Mouse (Mus musculus) c-Kit-positive CD71-positive TER-119-negative erythroid progenitor cells, embryonic 14.5 days (primary cell): ENCODE data around the gene Hc.

Source experiments
- DNase-seq: peaks from one replicate; pipeline ENCODE4 v3.0.0-alpha.2; 2013; ENCODE audit warnings: low read depth

Gene Hc

DNA sequence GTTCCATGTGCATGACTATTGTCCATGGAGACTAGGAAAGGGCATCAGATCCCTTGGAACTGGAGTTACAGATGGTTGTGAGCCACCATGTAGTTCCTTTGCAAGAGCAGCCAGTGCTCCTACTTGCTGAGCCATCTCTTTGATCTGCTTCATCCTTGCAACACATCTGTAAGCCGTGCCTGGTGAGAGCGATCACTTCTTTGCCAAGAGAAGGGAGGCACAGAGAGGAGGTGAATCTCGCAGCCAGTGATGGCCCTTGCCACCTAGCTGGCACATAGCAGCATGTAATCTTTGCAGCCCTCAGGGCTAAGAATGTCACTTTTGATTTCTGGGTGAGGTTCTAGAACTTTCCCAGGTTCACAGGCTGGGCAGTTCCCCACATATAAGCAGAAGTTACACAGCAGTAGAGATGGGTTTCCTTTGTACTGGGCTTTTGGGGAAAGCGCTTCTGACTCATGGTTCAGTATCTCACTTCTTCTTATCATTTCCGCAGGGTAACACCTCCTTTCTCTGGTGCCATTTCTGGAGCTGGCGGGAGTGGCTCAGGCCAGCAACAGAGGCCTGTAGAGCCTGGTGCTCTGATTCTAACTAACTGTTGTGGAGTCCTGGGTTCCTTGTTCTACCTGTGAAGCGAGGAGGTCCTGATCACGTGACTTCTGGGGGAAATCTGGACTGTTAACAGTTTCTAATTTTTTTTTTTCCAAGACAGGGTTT lies 84.1 kb downstream of the Hc start:
- DNase-seq = peak; percentile 14

DNA sequence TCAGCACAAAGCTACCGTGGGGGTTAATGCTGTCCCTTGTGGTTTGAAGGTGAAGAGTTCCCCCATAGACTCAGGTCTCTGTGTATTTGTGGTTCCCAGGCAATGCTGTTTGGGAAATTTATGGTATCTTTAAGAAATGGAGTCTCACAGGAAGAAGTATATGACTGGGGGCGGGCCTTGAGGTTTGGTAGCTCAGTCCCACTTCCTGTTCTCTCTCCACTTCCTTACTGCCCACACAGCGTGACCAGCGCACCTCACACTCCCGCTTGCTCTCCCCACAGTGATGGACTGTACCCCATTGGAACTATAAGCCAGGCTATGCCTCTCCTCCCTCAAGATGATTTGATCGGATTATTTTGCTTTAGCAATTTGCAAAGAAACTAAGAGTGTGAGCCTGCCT lies 84.8 kb downstream of the Hc start:
- no peak for DNase-seq

DNA sequence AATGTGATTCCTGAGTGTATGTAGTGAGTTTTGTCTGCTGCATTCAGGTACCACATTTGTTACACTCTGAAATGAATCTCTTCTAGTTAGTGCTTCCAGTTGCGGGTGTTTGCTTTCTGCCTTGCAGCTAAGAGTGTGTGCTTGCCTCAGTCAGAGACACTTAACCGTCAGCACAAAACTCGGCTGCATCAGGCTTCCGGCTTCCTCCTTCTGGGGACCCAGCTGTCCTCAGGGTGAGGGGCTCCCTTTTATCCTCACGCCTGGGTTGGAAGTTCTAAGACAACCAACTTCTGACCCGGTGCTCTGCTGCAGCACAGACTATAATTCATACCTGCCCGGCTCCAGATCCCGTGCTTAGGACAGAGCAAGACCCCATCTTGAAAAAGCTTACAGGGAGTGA lies 88.2 kb downstream of the Hc start:
- DNase-seq = no peak

DNA sequence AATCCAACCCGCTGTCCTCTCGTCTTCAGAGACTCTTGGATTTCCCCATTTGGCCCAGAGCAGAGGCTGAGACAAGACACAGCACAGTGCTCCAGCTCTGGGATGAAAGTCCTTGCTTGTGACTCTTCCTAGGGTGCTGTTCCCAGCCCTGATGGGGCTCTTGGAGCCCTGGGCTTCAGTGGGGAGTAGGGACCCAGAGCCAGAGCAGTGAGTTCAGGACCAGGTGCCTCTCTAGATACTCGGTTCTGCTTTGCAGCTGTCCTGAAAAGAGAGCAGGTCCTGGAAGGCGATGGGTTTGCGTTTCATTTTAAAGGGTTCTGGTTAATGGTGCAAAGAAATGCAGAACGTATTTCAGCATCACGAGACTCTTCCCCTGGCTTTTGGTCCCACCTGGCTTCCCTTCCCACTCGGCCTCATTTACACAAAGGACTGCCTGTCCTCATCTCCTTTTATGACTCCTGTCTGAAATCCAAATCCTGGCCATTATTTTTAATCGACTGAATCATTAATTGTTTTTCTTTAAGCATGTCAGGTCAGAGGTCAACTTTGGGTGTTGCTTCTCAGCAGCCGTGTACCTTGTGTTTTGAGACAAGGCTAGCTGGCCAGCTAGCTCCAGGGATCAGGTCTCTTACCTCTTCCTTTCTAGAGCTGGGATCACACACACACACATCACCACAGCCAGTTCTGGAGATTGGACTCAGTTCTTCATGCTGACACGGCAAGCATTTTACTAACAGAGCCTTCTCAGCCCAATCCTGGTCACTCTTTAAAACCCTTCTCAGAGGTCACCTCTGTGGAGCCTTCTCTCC lies 90.0 kb downstream of the Hc start:
- DNase-seq = no peak

DNA sequence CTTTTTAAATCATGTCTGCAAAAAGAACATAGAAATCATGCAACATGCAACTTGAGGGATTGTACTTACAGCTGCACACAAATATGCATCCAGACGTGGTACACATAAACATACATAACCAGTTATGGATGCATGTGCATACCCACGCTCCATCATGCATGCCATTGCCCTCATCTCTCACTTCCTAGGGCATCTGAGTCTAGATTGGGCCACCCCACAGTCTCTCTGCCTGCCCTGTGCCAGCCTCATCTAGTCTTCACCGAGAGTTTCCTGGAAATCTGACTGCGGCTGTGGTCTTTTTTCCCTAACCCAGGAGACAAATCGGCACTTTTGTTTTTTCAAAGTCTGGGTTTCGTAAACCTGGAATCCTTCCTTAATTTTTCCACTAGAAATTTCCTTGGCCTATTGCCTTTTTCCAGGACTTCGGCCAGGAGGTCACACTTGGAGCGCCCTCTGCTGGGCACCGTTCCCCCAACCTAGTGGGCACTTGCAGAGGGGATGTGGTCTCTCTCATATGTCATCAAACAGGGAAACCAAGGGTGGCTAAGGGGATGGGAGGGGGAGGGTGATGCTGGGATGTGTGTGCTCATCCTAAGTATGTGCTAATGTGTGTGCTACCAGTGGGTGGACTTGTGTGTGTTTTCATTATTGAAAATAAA lies 91.0 kb downstream of the Hc start:
- peak; percentile 23 for DNase-seq

DNA sequence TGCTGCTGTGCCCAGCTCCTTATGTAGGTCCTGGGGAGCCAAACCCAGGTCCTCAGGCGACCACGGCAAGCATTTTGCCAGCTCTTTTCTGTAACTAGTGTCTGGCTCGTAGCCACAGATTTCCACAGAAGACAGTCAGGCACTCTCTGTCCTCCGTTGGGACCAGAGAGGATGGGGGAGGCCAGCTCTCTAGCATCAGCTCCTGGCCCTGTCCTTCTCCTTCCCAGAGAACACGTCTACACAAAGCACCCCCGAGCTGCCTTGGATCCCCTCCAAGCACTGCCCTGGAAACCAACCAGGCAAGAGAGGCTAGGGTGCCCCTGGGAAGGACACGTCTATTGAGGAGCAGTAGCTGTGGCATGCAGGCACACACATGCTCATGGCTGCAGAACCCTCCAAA lies 92.1 kb downstream of the Hc start:
- DNase-seq = no peak

DNA sequence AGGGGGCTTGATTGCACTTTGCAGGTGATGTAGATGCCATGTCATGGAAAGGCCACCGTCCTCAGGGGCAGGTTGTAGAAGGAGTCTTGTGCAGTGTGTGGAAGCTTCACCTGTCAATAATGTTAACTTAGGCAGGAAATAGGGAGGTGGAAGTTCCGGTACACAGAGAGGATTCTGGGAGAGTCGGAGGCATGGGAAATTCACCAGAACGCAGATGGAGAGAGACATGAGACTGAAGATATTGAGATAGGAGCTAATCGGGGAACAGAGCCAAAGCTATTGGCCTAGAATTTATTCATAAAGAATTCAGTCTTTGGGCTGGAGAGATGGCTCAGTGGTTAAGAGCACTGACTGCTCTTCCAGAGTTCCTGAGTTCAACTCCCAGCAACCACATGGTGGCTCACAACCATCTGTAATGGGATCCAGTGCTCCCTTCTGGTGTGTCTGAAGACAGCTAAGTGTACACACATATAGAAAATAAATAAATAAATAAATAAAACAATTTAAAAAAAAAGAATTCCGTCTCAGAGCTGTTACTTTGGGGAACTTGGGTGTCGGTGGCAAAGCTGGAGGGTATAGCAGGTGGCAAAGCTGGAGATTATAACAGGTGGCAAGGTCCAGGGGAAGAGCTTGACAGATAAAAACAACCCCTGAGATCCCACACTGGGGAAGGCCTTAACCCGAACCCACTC lies 94.8 kb downstream of the Hc start:
- DNase-seq = no peak

DNA sequence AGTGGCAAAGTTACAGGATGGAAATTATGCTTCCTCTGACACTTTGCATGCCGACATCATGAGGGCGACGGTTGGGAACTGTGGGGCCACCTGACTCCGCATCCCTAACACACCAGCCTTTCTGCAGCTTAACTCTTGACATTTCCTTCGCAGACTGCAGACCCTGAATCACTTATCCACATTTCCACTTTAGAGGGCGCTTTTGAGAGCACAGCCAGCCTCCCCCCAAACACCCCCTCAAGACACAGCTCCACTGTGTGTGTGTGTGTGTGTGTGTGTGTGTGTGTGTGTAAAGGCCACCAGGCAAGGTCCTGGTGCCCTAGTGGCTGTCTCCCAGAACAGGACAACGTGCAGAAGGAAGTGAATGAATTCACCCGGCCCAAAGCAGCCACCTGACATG lies 95.4 kb downstream of the Hc start:
- DNase-seq = no peak

DNA sequence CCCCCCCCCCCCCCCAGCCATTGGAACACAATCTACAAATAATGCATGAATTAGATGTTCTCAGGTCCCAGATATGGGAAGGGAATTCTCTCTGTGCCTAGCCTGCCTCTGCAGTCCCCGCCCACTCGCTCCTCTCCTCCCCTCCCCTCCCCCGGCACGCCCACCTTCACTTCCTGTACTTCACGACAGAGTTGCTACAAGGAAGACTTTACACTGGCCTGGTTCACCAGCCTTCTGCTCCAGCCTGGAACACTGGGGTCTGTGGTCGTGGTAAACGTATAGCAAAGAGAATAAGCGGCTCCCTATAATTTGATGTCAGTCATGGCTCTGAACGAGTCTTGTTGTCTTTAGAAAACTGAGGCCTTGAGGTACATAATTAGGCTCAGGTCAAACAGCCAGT lies 95.9 kb downstream of the Hc start:
- DNase-seq = peak; percentile 21

DNA sequence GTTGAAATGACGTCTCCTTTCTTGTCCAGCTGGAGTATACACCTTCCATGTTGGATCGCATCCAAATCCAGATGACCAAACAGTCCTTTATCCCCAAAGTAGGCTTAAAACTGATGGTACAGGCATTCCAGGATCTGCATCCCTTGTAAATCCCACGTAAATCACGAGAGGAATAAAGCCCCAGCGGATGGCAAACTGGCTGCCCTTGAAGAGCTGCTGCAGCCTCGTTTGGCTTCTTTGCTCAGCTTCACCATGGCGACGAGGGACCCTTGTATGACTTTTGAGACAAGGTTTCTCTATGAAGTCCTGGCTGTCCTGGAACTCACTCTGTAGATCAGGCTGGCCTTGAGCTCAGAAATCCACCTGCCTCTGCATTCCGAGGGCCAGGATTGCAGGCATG lies 96.6 kb downstream of the Hc start:
- no peak for DNase-seq

DNA sequence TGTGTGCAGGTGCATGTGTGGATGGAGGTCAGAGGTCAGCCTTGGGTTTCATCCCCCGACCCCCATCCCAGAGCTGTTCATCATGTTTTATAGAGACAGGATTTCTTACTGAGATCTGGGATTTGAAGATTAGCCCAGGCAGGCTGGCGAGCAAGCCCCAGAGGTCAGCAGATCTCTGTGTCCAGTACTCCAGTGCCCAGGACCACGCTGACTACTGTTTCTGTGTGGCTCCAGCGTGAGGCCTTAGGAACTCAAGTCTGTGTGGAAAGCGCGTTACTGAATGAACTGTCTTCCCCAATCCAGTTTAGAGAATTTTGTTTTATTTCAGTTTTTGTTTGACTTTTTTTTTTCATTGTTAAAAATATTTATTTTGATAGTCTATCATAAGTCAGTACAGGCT lies 97.0 kb downstream of the Hc start:
- no peak for DNase-seq

DNA sequence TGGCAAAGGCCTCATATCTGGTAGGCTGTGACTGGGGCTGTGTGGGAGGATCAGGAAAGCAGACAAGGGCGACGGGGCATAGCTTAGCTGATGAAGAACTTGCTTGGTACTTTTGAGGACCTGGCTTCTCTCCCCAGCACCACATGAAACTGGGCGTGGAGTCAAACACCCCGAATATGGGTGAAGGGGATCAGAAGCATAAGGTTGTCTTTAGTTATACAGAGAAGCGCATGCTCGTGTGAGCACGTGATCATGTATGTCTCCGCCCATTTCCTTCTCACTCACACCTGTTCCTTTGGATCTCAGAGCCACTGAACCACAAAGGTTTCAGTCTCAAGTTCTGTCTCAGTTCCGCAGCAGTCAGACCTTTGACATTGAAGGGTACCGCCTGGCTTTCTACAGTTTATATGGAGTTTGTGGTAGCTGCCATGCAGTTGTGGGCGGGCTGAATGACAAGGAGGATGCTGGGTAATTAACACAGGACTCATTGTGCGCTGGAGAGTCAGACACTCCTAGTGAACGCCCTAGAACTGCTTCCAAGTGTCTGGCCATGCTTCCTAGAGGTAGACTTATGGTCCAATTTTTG lies 97.8 kb downstream of the Hc start:
- no peak for DNase-seq

DNA sequence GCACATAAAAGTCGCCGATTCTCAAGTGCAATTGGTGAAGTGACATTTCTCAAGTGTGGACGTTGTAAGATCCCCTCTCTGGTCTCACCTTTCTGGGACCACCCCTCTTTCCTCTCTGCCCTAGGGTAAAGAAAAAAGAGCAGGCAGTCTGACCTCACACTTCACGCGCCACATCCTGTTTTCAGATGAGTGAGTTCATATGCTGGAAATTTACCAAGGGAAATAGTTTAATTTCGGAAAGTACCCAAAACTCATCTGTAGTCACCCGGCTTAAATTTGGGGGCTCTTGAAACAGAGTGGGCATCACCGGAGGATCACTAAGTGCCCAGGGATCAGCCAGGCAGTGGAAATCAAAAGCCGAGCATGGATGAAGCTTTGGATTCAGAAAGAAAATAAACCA lies 98.3 kb downstream of the Hc start:
- DNase-seq = no peak

DNA sequence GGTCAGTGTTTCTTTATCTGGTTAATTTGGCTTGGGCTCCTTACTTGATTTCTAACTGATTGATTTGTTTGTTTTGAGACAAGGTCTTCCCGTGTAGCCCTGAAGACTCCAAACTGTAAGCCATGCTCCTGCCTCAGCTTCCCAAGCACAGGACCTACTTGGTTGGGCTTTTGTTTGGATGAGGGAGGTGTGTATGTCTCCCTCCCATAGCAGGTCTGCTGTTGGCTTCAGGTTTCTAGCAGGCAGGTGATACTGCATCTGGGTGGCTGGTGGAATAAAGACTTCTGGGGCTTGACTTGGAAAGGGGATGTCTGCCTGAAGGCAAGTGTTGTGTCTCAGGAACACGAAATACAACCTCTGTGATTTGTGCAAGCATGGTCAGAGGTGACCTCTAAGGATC lies 99.0 kb downstream of the Hc start:
- DNase-seq = no peak

DNA sequence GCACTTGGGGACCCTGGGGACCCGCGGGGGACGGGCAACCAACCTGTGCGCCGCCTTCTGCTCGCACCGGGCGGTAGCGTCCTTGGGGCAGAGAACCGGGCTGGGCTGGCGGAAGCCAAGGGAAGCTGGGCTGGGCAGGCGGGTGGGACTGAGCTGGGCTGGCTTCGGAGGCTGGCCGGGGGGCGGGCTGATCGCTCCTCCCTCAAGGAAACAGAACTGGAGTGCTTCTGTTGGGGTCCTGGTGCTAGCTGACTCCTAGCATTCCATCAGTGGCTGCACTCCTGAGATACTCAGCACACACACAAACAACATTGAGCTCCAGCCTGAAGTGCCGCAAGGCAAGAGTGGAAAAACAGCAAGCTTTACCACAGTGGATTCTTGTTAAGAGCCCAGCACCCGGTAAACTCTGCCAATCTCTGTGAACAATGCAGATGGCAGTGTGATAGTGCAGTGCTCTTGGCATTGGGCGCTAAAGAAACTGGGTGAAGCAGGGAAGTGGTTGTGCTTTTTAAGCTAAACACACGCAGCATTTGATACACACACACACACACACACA lies 99.7 kb downstream of the Hc start, which contains the start of gene Traf1:
Gene Traf1 (minus strand): TSS at position 292 of the 556 bp plus-strand sequence.
- no peak for DNase-seq

DNA sequence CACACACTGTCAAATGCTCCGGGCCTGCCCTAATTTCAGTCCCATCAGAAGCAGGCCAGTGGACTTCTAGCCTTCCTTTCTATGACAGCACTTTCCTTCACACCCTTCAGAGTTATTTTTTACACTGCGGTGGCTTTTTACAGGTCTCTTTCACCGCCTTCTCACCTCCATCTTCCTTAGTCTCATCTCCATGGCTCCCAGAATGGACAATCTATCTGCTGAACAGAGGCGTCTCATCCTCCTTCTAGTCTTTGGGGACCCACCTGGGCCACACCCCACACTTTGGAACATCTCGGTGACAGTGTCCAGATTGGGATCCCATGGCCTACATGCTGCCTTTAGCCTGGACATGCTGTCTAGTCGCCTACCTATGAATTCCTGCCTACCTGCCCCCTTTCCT lies 100.3 kb downstream of the Hc start:
- DNase-seq = no peak

DNA sequence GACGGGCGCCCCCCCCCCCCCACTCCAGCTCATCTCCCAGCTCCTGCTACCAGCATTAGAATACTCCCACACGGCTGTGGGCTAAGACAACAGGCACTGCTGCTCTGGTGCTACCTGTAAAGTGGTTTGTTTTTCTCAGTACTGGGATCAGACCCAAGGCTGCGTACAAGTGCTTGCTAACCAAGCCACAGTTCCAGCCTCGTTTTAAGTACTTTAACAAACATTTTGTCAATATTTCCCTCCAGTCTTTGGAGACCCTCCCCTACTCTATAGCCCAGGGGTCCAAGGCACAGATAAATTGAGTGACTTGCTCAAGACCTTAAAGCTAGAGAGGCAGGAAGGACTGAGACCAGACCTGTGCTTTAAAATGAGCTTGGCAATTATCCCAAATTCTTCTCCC lies 100.8 kb downstream of the Hc start:
- no peak for DNase-seq

DNA sequence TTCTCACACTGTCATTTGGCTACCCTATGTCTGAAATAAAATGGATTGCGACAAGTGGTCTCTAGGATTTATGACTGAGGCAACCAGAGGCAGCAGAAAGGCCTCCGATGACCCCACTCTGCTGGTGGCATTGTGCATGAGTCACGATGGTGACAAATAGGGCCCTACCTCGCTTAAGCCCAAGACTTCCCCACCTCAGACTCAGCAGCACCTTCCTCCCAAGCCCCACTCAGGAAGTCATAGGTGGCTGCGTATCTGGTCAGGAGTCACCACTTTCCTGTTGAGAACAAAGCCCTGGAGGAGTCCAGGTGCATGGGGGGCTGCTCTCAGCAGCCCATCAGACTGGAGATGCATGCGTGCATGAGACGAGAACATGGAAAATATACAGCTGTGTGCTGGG lies 102.7 kb downstream of the Hc start:
- no peak for DNase-seq

DNA sequence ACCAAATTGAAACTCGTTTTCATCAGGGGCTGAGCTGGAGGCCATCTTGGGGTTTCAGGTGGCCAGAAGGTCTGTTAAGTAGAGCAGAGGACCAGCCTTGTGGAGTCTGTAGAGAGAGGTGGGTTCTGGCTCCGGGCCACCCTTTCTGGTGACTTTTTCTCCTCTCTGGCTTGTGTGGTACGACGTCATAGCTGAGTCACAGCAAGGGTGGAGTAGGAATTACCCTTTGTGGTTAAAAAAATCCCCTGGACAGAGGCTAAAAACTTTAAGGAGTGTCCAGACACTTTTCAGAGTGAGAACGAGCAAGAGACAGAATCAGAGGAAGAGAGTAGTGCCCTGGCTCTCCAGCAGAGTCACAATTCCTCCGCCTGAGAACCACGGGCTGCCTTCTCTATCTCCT lies 103.2 kb downstream of the Hc start:
- no peak for DNase-seq

DNA sequence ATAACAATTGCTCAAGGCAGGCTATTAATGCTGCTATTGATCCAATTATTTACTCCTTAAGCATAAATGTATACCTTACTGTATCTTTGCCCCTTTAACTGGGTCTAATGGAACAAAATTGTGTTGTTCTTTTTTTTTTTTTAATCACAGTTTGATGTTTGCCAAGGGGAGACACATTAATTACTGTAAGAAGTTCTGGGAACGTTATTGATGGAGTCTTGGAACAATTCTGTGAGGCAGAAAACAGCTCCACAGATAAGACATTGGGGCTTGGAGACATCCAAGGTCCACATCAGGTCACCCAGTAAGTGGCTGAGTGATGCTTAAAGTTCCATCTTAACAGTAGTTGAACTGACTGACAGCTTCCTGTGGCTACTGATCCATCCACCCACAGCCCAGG lies 103.8 kb downstream of the Hc start:
- DNase-seq = no peak

DNA sequence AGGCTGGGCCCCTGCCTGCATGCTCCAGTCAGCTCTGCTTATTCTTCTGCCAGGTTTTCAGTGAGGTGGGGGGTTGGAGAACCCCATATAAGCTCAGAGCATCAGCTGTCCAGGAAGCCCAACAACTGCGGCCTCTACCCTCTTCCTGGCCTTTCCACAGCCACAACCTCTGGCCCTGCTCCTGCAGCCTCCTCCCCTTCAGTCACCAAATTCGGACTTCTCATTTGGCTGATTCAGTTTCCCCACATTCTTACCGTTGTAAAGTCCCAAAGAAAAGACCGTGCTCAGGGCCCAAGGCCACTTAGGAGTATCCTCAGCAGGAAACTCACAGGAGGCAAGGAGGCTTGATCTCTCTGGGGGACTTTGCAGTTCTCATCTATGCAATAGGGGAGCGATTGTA lies 104.3 kb downstream of the Hc start:
- DNase-seq = no peak

DNA sequence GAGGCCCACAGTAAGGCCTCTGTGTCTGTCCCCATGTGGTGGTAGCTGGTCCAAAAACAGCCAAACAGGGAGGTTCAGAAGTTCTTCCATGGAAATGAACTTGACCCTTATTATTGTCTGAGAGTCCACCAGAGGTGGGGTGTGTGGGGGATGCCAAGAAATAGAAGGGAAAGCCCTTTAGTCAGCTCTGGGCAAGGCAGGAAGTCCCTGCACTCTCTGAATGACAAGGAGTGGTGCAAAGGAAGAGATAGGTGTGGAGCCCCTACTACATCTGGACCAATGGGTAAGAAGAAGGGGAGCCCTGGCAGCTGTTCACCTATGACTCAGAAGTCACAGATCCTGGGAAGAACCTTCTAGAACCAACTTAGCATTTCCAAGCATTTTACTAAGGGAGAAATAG lies 106.9 kb downstream of the Hc start:
- DNase-seq = no peak
